Mouse (Mus musculus) heart, postnatal 0 days (tissue): ENCODE results near the gene Ncaph2.

Source experiments
- CTCF ChIP-seq: IDR thresholded peaks from 2 replicates; pipeline ENCODE4 v1.5.1; 2016; ENCODE audit warnings: antibody characterized with exemption, control low read depth, low read depth
- EP300 ChIP-seq: IDR thresholded peaks from 2 replicates; pipeline ENCODE4 v1.6.1; 2016; ENCODE audit warnings: antibody characterized with exemption, low read depth

GRCm38 (mm10) chr15:89363051-89363450 is 7.5 kb downstream of the Ncaph2 start:
- TF ChIP-seq CTCF (no peak), EP300 (no peak)
